Mouse (Mus musculus): ENCODE measurements at regions not wholly inside any gene's neighbourhood (a gene's known extent, or its start where the extent isn't known, plus 50 kb on each side); places are given as distances from the start of the nearest gene placed in this dataset.

DNA sequence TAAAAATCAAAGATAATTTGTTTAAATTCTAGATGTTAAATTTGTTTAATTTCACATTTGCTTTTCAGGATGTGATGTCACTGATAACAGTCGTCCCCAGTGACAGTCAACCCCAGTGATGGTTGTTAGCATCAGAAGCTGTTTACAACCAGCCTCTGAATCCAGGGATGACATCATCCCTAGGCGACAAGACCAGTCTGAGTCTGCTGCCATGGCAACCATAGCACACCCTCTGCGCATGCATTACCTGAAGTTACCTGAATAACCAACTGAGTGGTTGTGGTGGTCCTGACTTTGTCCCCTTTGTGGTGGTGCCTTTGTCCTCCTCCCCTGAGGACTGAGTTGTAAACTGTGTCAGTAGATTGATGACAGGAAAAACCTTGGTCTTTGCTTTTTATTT, 92.0 kb upstream of the Zfp644 start:
- ATAC-seq (ENCODE audit: insufficient read depth): no peak
- TF ChIP-seq CTCF (IDR thresholded peaks at IDR 0.05; ENCODE audit: low read depth): no peak
- TF ChIP-seq EP300 (IDR thresholded peaks at IDR 0.05; ENCODE audit: low read depth): no peak

DNA sequence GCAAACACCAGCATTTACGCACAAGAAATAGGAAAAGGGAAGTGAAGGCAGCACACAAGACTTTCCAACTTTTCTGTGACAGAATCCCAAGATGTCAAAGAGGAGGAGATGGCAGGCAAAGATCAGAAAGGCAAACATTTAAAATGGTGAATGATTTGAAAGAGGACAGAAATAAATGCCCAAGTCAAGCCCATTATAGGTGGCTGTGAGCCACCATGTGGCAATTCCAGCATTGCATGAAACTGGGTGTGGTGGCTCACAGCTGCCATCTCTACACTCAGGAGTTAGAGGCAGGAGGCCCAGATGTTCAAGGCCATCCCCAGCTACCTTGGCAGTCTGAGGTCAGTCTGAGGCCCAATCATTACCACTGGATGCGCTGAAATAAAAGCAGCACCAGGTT, 88.0 kb upstream of the Zfp644 start:
- H3K9ac ChIP-seq (replicated peaks): no peak overlapping the region
- no peaks in the 10 kb centered on the region for H3K9me3 ChIP-seq (ENCODE audit: control insufficient read depth, low read length)
- no peak overlapping the region for H3K4me3 ChIP-seq (ENCODE audit: insufficient read depth in 1 of 2, low read depth in 2 of 2, low read length in 2 of 2)
- no peak overlapping the region for H3K4me2 ChIP-seq (ENCODE audit: low read depth)
- no peak for DNase-seq (ENCODE audit: low read depth in 3 of 3, low spot score in 3 of 3)
- no peaks in the 10 kb centered on the region for H3K27me3 ChIP-seq (ENCODE audit: control insufficient read depth, insufficient read depth, low read length)
- H3K36me3 ChIP-seq (replicated peaks; ENCODE audit: control insufficient read depth, insufficient read depth, low read depth): no peaks in the 10 kb centered on the region
- 53% methylated on average over 2 of the region's 2 CpGs for WGBS (ENCODE audit: insufficient replicate concordance)
- no peak overlapping the region for H3K27ac ChIP-seq
- peaks cover 0 to 8% of the 10 kb centered on the region in 2 experiments; a peak in 1 of 4 replicates for H3K4me1 ChIP-seq (replicated peaks; ENCODE audit: control insufficient read depth in 2 of 2, insufficient read depth in 2 of 2, low read length in 1 of 2)
- no peak for TF ChIP-seq EP300 (IDR thresholded peaks at IDR 0.05; ENCODE audit: low read depth)
- TF ChIP-seq CTCF (IDR thresholded peaks at IDR 0.05; ENCODE audit: low read depth): peak; percentile 36; the same call in 1 of the 2 replicates
- no peak for ATAC-seq (ENCODE audit: insufficient read depth)

More for the DNA sequence above, 92.0 kb upstream of the Zfp644 start:
- H3K9me3 ChIP-seq (ENCODE audit: control insufficient read depth, low read length): no peaks in the 10 kb centered on the region
- no peak overlapping the region for H3K4me2 ChIP-seq (ENCODE audit: low read depth)
- no peak overlapping the region for H3K4me3 ChIP-seq (ENCODE audit: insufficient read depth in 1 of 2, low read depth in 2 of 2, low read length in 2 of 2)
- H3K27ac ChIP-seq: no peak overlapping the region
- WGBS (ENCODE audit: insufficient replicate concordance): 24% methylated on average over 3 of the region's 3 CpGs
- peaks cover 0 to 8% of the 10 kb centered on the region in 2 experiments; a peak in 1 of 4 replicates for H3K4me1 ChIP-seq (replicated peaks; ENCODE audit: control insufficient read depth in 2 of 2, insufficient read depth in 2 of 2, low read length in 1 of 2)
- no peaks in the 10 kb centered on the region for H3K27me3 ChIP-seq (ENCODE audit: control insufficient read depth, insufficient read depth, low read length)
- DNase-seq (ENCODE audit: low read depth in 3 of 3, low spot score in 3 of 3): no peak
- no peak overlapping the region for H3K9ac ChIP-seq (replicated peaks)
- no peaks in the 10 kb centered on the region for H3K36me3 ChIP-seq (replicated peaks; ENCODE audit: control insufficient read depth, insufficient read depth, low read depth)

DNA sequence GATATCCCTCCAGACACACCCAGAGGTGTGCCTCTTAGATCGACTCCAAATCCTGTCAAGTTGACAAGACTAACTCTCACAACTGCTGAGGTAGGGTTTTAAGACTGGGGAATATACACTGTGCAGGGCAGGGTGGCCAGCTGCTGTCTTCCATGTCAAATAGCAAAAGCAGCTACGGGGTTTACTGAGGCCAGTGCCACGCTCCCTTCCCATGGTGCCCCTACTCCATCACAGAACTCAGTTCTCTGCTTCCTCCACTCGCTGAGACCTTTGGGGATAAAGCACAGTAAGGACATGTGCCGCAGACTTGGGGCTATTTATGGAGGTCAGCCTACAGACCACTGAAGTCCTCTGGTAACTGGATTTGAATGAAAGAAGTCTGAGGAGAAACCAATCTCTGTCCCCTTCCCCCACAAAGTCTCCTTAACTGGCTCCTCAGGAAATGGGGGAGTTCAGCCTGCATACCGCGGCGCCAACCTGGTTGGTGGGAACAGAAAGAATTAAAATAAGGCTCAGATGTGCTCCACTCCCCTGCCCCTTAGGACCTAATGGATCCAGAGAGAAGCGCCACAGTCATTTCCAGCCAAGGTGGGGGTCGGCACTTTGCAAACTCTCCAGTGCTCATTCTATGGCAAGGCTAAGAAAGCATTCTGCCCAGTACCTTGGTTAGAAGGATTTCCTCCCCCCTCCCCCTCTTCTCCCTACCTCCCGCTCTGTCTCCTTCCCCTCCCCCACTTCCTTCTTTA, 87.0 kb upstream of the Zfp644 start:
- no peaks in the 10 kb centered on the region for H3K27me3 ChIP-seq (ENCODE audit: control insufficient read depth, insufficient read depth, low read length)

DNA sequence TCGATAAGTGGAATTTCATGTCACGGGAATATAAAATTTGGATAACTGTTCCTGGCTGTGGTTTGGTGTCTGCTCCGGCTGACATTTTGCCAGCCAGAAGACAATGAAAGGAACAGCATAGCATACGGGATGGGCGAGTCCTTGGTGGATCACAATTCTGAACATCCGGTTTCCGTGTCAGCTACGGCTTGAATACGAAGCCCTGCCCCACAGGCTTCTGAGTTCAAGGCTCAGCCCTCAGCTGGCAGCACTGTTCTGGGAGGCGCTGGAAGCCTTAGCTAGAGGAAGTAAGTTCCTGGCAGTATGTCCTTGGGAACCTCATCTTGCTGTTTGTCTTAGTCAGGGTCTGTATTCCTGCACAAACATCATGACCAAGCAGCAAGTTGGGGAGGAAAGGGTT, 83.7 kb upstream of the Zfp644 start:
- H3K4me3 ChIP-seq (ENCODE audit: insufficient read depth in 1 of 2, low read depth in 2 of 2, low read length in 2 of 2): no peak overlapping the region
- WGBS (ENCODE audit: insufficient replicate concordance): 65% methylated on average over 10 of the region's 10 CpGs
- H3K27ac ChIP-seq: no peak overlapping the region
- no peak for ATAC-seq (ENCODE audit: insufficient read depth)
- H3K9ac ChIP-seq (replicated peaks): no peak overlapping the region
- no peaks in the 10 kb centered on the region for H3K9me3 ChIP-seq (ENCODE audit: control insufficient read depth, low read length)
- H3K36me3 ChIP-seq (replicated peaks; ENCODE audit: control insufficient read depth, insufficient read depth, low read depth): no peaks in the 10 kb centered on the region
- H3K4me1 ChIP-seq (replicated peaks; ENCODE audit: control insufficient read depth in 2 of 2, insufficient read depth in 2 of 2, low read length in 1 of 2): peaks cover 0 to 7% of the 10 kb centered on the region in 2 experiments; a peak in 1 of 4 replicates
- no peaks in the 10 kb centered on the region for H3K27me3 ChIP-seq (ENCODE audit: control insufficient read depth, insufficient read depth, low read length)
- no peak for DNase-seq (ENCODE audit: low read depth in 3 of 3, low spot score in 3 of 3)
- TF ChIP-seq CTCF (IDR thresholded peaks at IDR 0.05; ENCODE audit: low read depth) (no peak), EP300 (IDR thresholded peaks at IDR 0.05; ENCODE audit: low read depth) (no peak)
- H3K4me2 ChIP-seq (ENCODE audit: low read depth): no peak overlapping the region

More for the DNA sequence above, 87.0 kb upstream of the Zfp644 start:
- H3K4me3 ChIP-seq (ENCODE audit: insufficient read depth in 1 of 2, low read depth in 2 of 2, low read length in 2 of 2): no peak overlapping the region
- DNase-seq (ENCODE audit: low read depth in 3 of 3, low spot score in 3 of 3): no peak
- no peak overlapping the region for H3K9ac ChIP-seq (replicated peaks)
- no peak for ATAC-seq (ENCODE audit: insufficient read depth)
- H3K4me2 ChIP-seq (ENCODE audit: low read depth): peak overlapping the region; percentile 32
- no peaks in the 10 kb centered on the region for H3K9me3 ChIP-seq (ENCODE audit: control insufficient read depth, low read length)
- H3K36me3 ChIP-seq (replicated peaks; ENCODE audit: control insufficient read depth, insufficient read depth, low read depth): no peaks in the 10 kb centered on the region
- 9% methylated on average over 11 of the region's 11 CpGs for WGBS (ENCODE audit: insufficient replicate concordance)
- peaks cover 0 to 7% of the 10 kb centered on the region in 2 experiments; a peak in 1 of 4 replicates for H3K4me1 ChIP-seq (replicated peaks; ENCODE audit: control insufficient read depth in 2 of 2, insufficient read depth in 2 of 2, low read length in 1 of 2)
- H3K27ac ChIP-seq: no peak overlapping the region
- TF ChIP-seq EP300 (IDR thresholded peaks at IDR 0.05; ENCODE audit: low read depth) (no peak), CTCF (IDR thresholded peaks at IDR 0.05; ENCODE audit: low read depth) (no peak)

DNA sequence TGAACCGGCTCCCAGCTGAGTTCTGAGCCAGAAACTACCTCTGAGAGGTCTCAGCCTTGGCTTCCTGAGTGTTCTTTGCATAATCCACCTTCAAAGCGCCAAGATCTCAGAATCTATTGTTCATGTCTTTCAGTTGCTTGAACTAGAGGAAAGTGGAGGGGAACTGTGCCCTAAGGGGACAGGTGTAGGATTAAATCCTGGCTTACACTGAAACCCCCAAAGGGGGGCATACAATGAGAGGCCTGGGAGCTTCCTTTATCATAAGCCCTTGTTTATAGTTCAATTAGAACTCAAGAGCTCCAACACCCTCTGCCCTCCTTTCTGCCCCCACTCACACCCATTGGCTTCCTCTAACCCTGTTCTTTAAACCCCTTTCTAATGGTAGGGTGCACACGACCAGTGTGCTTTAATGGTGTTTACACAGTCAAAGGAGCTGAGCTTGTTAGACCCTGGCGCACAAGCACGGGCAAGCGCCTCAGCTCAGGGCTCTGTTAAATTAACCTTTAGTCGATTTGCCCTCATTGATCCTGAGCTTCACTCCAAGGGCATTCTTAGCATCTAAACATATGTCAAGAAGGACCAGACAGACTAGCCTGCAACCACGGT, 81.2 kb upstream of the Zfp644 start:
- DNase-seq (ENCODE audit: low read depth in 3 of 3, low spot score in 3 of 3) (no peak), ATAC-seq (ENCODE audit: insufficient read depth) (no peak)
- TF ChIP-seq CTCF (IDR thresholded peaks at IDR 0.05; ENCODE audit: low read depth): no peak
- TF ChIP-seq EP300 (IDR thresholded peaks at IDR 0.05; ENCODE audit: low read depth): no peak
- H3K9ac ChIP-seq (replicated peaks): no peak overlapping the region
- no peak overlapping the region for H3K4me2 ChIP-seq (ENCODE audit: low read depth)
- H3K27ac ChIP-seq: no peak overlapping the region
- no peak overlapping the region for H3K4me3 ChIP-seq (ENCODE audit: insufficient read depth in 1 of 2, low read depth in 2 of 2, low read length in 2 of 2)
- no peaks in the 10 kb centered on the region for H3K36me3 ChIP-seq (replicated peaks; ENCODE audit: control insufficient read depth, insufficient read depth, low read depth)
- H3K27me3 ChIP-seq (ENCODE audit: control insufficient read depth, insufficient read depth, low read length): no peaks in the 10 kb centered on the region
- 48% methylated on average over 8 of the region's 8 CpGs for WGBS (ENCODE audit: insufficient replicate concordance)
- no peaks in the 10 kb centered on the region for H3K9me3 ChIP-seq (ENCODE audit: control insufficient read depth, low read length)
- H3K4me1 ChIP-seq (replicated peaks; ENCODE audit: control insufficient read depth in 2 of 2, insufficient read depth in 2 of 2, low read length in 1 of 2): no peaks in the 10 kb centered on the region
